Mouse (Mus musculus) kidney, embryonic 16.5 days (tissue): ENCODE data around the gene Fiz1. TPM values are rescaled to one million over a fixed set of nuclear protein-coding genes. Genes with fewer than 3 reads are reported as not detected.
"Not testable (repeated sequence)": the region's sequence is repeated elsewhere in the genome, so short reads cannot be mapped to it uniquely, and the experiment has no call there.

Experiments used
- ATAC-seq: fragments of 200-750 bp; cut with Nextera tagmentation; 2 replicates; pipeline ENCODE4 v1.8.0; 2017; ENCODE audit warnings: moderate TSS enrichment; ENCODE audit not compliant: low FRiP score, low TSS enrichment
- H3K27ac ChIP-seq: fragments of 300-500 bp; sonication (generic); 2 replicates; pipeline ENCODE4 v1.5.1; 2014; ENCODE audit warnings: low read length
- H3K27me3 ChIP-seq: fragments of 300-500 bp; sonication (generic); 2 replicates; pipeline ENCODE4 v1.6.1; 2014; ENCODE audit warnings: low read length, control low read depth, mixed read lengths; ENCODE audit not compliant: insufficient read depth
- H3K36me3 ChIP-seq: fragments of 300-500 bp; sonication (generic); 2 replicates; pipeline ENCODE4 v1.6.1; 2014; ENCODE audit warnings: low read length, control low read depth, mixed read lengths; ENCODE audit not compliant: insufficient read depth
- H3K4me1 ChIP-seq: fragments of 300-500 bp; sonication (generic); 2 replicates; pipeline ENCODE4 v1.6.1; 2014; ENCODE audit warnings: low read length, control low read depth, mixed read lengths; ENCODE audit not compliant: insufficient read depth
- H3K4me2 ChIP-seq: fragments of 300-500 bp; sonication (generic); replicated peaks from 2 replicates; pipeline ENCODE4 v1.6.1; 2014; ENCODE audit warnings: low read depth, low read length
- H3K4me3 ChIP-seq: fragments of 300-500 bp; sonication (generic); 2 replicates; pipeline ENCODE4 v1.5.1; 2014; ENCODE audit warnings: mild to moderate bottlenecking, low read length
- H3K9ac ChIP-seq: fragments of 300-500 bp; sonication (generic); replicated peaks from 2 replicates; pipeline ENCODE4 v1.6.1; 2014; ENCODE audit warnings: low read length
- H3K9me3 ChIP-seq: fragments of 300-500 bp; sonication (generic); 2 replicates; pipeline ENCODE4 v1.6.1; 2016; ENCODE audit warnings: low read length, control low read depth
- WGBS: fragments of 180-500 bp; shearing (Covaris S2); extraction: QIAGEN DNeasy Blood & Tissue Kit; methylation state at CpG from one replicate; pipeline ENCODE4 v1.1.7; 2014; 5-methylcytosine and 5-hydroxymethylcytosine counted together
- polyA plus RNA-seq: library from polyadenylated mRNA; unstranded; fragments of >200 nt; fragmentation: Nextera tagmentation; extraction: Ambion mirVana; gene quantifications from 2 replicates; pipeline ENCODE4 v1.2.1, GENCODE M21; 2015

Gene Fiz1
- polyA plus RNA-seq, 1 experiment from 2014 or later: 44.2 TPM

GRCm38 (mm10) chr7:5015118-5016001 is 863 bp upstream of the Fiz1 start, which contains the start of gene Gm44973:
Gene Gm44973, plus strand, starts transcription at chr7:5015496.
- Histone ChIP-seq H3K27ac (peak within 1 kb of the TSS; percentile 99), H3K36me3 (peaks cover 33% of the 10 kb centered on the region), H3K4me2 (peak within 1 kb of the TSS; percentile 73), H3K27me3 (no peaks in the 10 kb centered on the region), H3K4me1 (peaks cover 21% of the 10 kb centered on the region), H3K4me3 (peak within 1 kb of the TSS; percentile 86), H3K9me3 (no peaks in the 10 kb centered on the region), H3K9ac (peak within 1 kb of the TSS; percentile 95)
- under 1% methylated on average over 51 of the region's 76 CpGs for WGBS
- ATAC-seq: peak; percentile 79

GRCm38 (mm10) chr7:5012681-5013513 is 1.6 kb downstream of the Fiz1 start:
- Histone ChIP-seq H3K9ac (no peak overlapping the region), H3K4me2 (peak overlapping the region; percentile 54), H3K27me3 (no peaks in the 10 kb centered on the region), H3K4me3 (peak overlapping the region; percentile 86; the same call in 1 of the 2 replicates), H3K36me3 (peaks cover 58% of the 10 kb centered on the region), H3K4me1 (peaks cover 13% of the 10 kb centered on the region), H3K27ac (no peak overlapping the region), H3K9me3 (no peaks in the 10 kb centered on the region)
- ATAC-seq: no peak
- WGBS: 92% methylated on average over 27 of the region's 27 CpGs

GRCm38 (mm10) chr7:5008229-5008628 is 6.3 kb downstream of the Fiz1 start:
- ATAC-seq: 0 out of 2 replicates have a peak, but pooled peaks have one; percentile 13
- H3K4me1 ChIP-seq: 0 out of 2 replicates have a peak, but pooled peaks cover 2% of the 10 kb centered on the region
- no peaks in the 10 kb centered on the region for H3K27me3 ChIP-seq
- no peak overlapping the region for H3K9ac ChIP-seq
- H3K27ac ChIP-seq: no peak overlapping the region
- no peak overlapping the region for H3K4me2 ChIP-seq
- no peak overlapping the region for H3K4me3 ChIP-seq
- H3K9me3 ChIP-seq: no peaks in the 10 kb centered on the region
- WGBS: 95% methylated on average over 23 of the region's 26 CpGs
- H3K36me3 ChIP-seq: peaks cover 67% of the 10 kb centered on the region

GRCm38 (mm10) chr7:5002876-5003275 is 11.6 kb downstream of the Fiz1 start:
- ATAC-seq, H3K9ac ChIP-seq, H3K4me1 ChIP-seq, H3K27ac ChIP-seq, H3K4me3 ChIP-seq, H3K9me3 ChIP-seq, H3K4me2 ChIP-seq, H3K27me3 ChIP-seq: not testable (repeated sequence)
- 74% methylated on average over 8 of the region's 8 CpGs for WGBS
- H3K36me3 ChIP-seq: peaks cover 18% of the 10 kb centered on the region

GRCm38 (mm10) chr7:4999876-5000275 is 14.6 kb downstream of the Fiz1 start:
- H3K4me1 ChIP-seq: peaks cover 15% of the 10 kb centered on the region
- no peak overlapping the region for H3K4me2 ChIP-seq
- H3K36me3 ChIP-seq: no peaks in the 10 kb centered on the region
- no peak overlapping the region for H3K4me3 ChIP-seq
- WGBS: 65% methylated on average over 2 of the region's 2 CpGs
- ATAC-seq: no peak
- no peaks in the 10 kb centered on the region for H3K9me3 ChIP-seq
- H3K27me3 ChIP-seq: no peaks in the 10 kb centered on the region
- no peak overlapping the region for H3K9ac ChIP-seq
- H3K27ac ChIP-seq: no peak overlapping the region

GRCm38 (mm10) chr7:4996934-4997333 is 17.6 kb downstream of the Fiz1 start:
- Histone ChIP-seq H3K27ac (peak overlapping the region; percentile 72; the same call in 1 of the 2 replicates), H3K9me3 (peaks cover 14% of the 10 kb centered on the region), H3K4me2 (peak overlapping the region; percentile 86), H3K9ac (no peak overlapping the region; the same call in 1 of the 2 replicates), H3K27me3 (no peaks in the 10 kb centered on the region), H3K4me3 (peak overlapping the region; percentile 85), H3K4me1 (peaks cover 18% of the 10 kb centered on the region), H3K36me3 (peaks cover 20% of the 10 kb centered on the region)
- 72% methylated on average over 6 of the region's 8 CpGs for WGBS
- ATAC-seq: no peak

GRCm38 (mm10) chr7:4996003-4996895 is 18.2 kb downstream of the Fiz1 start, which contains the start of gene Zfp579:
Gene Zfp579, minus strand, starts transcription at chr7:4996158.
- Histone ChIP-seq H3K9me3 (peaks cover 18% of the 10 kb centered on the region), H3K4me1 (peaks cover 18% of the 10 kb centered on the region), H3K36me3 (peaks cover 27% of the 10 kb centered on the region), H3K4me3 (peak within 1 kb of the TSS; percentile 85), H3K27me3 (no peaks in the 10 kb centered on the region), H3K27ac (peak within 1 kb of the TSS; percentile 72), H3K9ac (peak within 1 kb of the TSS; percentile 90), H3K4me2 (peak within 1 kb of the TSS; percentile 86)
- peak; percentile 84 for ATAC-seq
- WGBS: 7% methylated on average over 16 of the region's 26 CpGs

GRCm38 (mm10) chr7:4995268-4996002 is 19.1 kb downstream of the Fiz1 start:
- Histone ChIP-seq H3K9ac (peak overlapping the region; percentile 90), H3K27ac (0 out of 2 replicates have a peak overlapping the region, but pooled peaks have one; percentile 46), H3K9me3 (peaks cover 20% of the 10 kb centered on the region), H3K27me3 (no peaks in the 10 kb centered on the region), H3K4me2 (peak overlapping the region; percentile 86), H3K4me1 (peaks cover 18% of the 10 kb centered on the region), H3K36me3 (peaks cover 29% of the 10 kb centered on the region), H3K4me3 (peak overlapping the region; percentile 85)
- ATAC-seq: peak; percentile 33
- 4% methylated on average over 19 of the region's 19 CpGs for WGBS
